Mouse (Mus musculus) megakaryocyte, embryonic 14.5 days (primary cell): ENCODE results near the gene Klhl29. TPM values are rescaled to one million over a fixed set of nuclear protein-coding genes. Genes with fewer than 3 reads are reported as not detected.

Source experiments
- H3K27me3 ChIP-seq: replicated peaks from 2 replicates; pipeline ENCODE3; 2012; ENCODE audit warnings: inconsistent platforms
- H3K36me3 ChIP-seq: replicated peaks from 2 replicates; pipeline ENCODE3; 2012; ENCODE audit warnings: low read length, inconsistent platforms, mixed read lengths
- H3K4me1 ChIP-seq: 2 replicates; pipeline ENCODE4 v1.6.1; 2012; ENCODE audit warnings: inconsistent platforms
- H3K4me3 ChIP-seq: replicated peaks from 2 replicates; pipeline ENCODE3; 2012; ENCODE audit warnings: moderate library complexity, mild to moderate bottlenecking, inconsistent platforms
- H3K9me3 ChIP-seq: 2 replicates; pipeline ENCODE4 v1.6.1; 2012; ENCODE audit warnings: inconsistent platforms
- FLI1 ChIP-seq: IDR thresholded peaks from 2 replicates; pipeline ENCODE4 v1.6.1; 2012; ENCODE audit warnings: low read length, inconsistent platforms, mixed read lengths
- GATA1 ChIP-seq: IDR thresholded peaks from 3 replicates; pipeline ENCODE4 v1.6.1; 2012; ENCODE audit warnings: mixed read lengths, low read length, inconsistent platforms, borderline replicate concordance
- polyA plus RNA-seq: library from polyadenylated mRNA; stranded (reverse); fragments of >175 nt; gene quantifications from 2 replicates; pipeline ENCODE4 v1.2.3, GENCODE M21; 2012; ENCODE audit warnings: low replicate concordance; ENCODE audit not compliant: insufficient read depth

Gene Klhl29
- polyA plus RNA-seq, 1 experiment = 0.08 TPM

DNA sequence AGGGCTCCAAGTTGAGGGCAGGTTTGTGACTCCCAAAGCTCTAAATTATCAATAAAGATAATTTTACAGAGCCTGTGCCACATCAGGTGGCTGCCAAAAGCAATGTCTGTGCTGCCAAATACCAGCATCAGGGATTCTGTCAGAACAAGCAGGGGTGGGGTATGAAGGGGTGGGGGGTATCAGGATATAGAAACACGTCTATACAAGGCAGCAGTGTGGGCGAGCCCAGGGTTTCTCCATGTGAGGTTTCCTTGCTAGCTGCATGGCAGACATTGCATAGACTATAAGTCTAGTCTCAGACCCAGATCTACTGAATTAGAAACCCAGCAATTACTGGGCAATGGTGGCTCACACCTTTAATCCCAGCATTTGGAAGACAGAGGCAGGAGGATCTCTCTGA, 41.3 kb downstream of the Klhl29 start:
- H3K36me3 ChIP-seq = no peaks in the 10 kb centered on the region
- peaks cover 12% of the 10 kb centered on the region; the same call in 1 of the 2 replicates for H3K9me3 ChIP-seq
- no peaks in the 10 kb centered on the region for H3K27me3 ChIP-seq
- H3K4me1 ChIP-seq = no peaks in the 10 kb centered on the region
- TF ChIP-seq GATA1 (no peak), FLI1 (no peak)
- H3K4me3 ChIP-seq = no peak overlapping the region

DNA sequence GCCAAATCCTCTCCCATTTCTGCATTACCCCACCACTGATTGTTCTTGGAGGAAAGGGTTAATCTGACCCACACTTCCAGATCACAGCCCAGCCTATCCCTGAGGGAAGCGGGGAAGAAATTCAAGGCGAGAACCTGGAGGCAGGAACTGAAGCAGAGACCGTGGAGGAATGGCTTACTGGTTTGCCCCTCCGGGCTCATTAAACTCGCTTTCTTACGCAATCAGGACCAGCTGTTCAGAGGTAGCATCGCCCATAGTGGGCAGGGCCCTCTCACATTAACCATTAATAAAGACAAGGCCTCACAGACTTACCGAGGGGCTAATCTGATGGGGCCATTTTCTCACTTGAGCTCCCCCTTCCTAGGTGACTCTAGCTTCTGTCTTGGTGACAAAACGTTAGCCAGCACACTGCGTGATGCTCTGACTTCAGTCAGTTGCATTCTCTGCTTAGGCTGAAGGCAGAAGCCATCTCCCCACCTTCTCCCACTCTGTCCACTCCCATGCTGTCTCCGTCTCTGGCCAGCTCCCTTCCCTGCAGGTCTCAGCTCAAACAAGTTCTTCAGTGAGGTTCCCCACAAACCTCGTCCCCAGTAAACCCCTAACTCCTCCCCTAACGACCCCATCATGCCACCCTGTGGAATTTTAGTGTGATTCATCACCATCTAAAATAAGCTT, 43.5 kb downstream of the Klhl29 start:
- peaks cover 12% of the 10 kb centered on the region; the same call in 1 of the 2 replicates for H3K9me3 ChIP-seq
- TF ChIP-seq FLI1 = no peak
- TF ChIP-seq GATA1 = no peak
- no peak overlapping the region for H3K4me3 ChIP-seq
- no peaks in the 10 kb centered on the region for H3K36me3 ChIP-seq
- no peaks in the 10 kb centered on the region for H3K27me3 ChIP-seq
- no peaks in the 10 kb centered on the region for H3K4me1 ChIP-seq

- no peak overlapping the region for H3K4me3 ChIP-seq
- peaks cover 8% of the 10 kb centered on the region; the same call in 1 of the 2 replicates for H3K9me3 ChIP-seq
- TF ChIP-seq FLI1 = no peak
- no peak for TF ChIP-seq GATA1
- H3K27me3 ChIP-seq = no peaks in the 10 kb centered on the region
- H3K36me3 ChIP-seq = no peaks in the 10 kb centered on the region
- no peaks in the 10 kb centered on the region for H3K4me1 ChIP-seq
Measured at GRCm38 (mm10) chr12:5330496-5331070, 44.9 kb downstream of the Klhl29 start.

GRCm38 (mm10) chr12:5322444-5323087, 52.9 kb downstream of the Klhl29 start:
- Histone ChIP-seq H3K4me1 (no peaks in the 10 kb centered on the region), H3K36me3 (no peaks in the 10 kb centered on the region), H3K27me3 (no peaks in the 10 kb centered on the region), H3K9me3 (peaks cover 6% of the 10 kb centered on the region), H3K4me3 (no peak overlapping the region)
- no peak for TF ChIP-seq FLI1
- TF ChIP-seq GATA1 = no peak

DNA sequence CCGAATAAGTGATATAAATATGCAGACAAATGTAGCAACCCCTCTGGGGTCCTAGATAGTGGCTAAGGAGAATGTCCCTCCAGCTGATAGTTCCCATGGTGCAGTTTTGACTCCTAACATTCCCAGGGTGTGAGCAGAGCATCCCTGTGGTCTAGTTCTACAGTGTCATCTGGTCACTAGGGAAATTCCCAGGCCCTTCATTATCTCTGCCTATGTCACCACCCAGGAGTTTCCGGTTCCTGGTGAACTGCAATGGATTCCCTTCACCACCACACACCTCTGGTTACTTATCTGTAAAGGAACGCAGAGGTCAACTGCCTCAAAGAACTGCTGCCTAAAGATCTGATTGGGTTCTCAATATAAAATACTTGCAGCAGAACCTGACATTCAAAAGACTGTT, 54.5 kb downstream of the Klhl29 start:
- TF ChIP-seq GATA1 = no peak
- no peak for TF ChIP-seq FLI1
- no peaks in the 10 kb centered on the region for H3K4me1 ChIP-seq
- peaks cover 6% of the 10 kb centered on the region for H3K9me3 ChIP-seq
- no peak overlapping the region for H3K4me3 ChIP-seq
- H3K27me3 ChIP-seq = no peaks in the 10 kb centered on the region
- no peaks in the 10 kb centered on the region for H3K36me3 ChIP-seq

- Histone ChIP-seq H3K36me3 (no peaks in the 10 kb centered on the region), H3K4me3 (no peak overlapping the region), H3K4me1 (no peaks in the 10 kb centered on the region), H3K9me3 (peaks cover 6% of the 10 kb centered on the region), H3K27me3 (no peaks in the 10 kb centered on the region)
- TF ChIP-seq FLI1 (no peak), GATA1 (no peak)
Measured at GRCm38 (mm10) chr12:5319359-5319973, 56.0 kb downstream of the Klhl29 start.

DNA sequence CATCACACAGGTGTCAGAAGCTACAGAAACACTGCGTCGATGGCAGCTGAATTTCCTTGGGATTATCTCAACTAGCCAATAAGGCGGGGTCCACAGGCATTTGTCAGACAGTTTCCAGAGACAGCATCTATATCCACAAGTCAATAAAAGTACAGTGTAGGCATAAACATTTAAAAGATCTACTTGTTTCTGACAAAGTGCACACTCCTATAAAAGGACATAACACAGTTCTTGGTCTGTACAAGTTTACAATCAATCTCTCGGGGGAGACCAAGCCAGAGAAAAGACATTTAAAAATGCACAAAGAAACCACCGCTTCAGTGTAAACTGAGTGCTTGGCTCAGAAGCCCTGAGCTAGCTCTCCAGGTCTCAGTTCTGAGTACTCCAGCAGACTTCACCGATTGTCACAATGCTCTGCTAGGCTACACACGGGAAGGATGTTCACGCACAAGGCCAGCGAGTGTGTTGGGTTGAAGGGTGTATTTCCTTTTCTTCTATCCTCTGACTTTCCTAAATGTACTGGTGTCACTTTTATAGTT, 59.4 kb downstream of the Klhl29 start:
- Histone ChIP-seq H3K4me1 (no peaks in the 10 kb centered on the region), H3K4me3 (no peak overlapping the region), H3K9me3 (no peaks in the 10 kb centered on the region; the same call in 1 of the 2 replicates), H3K36me3 (no peaks in the 10 kb centered on the region), H3K27me3 (no peaks in the 10 kb centered on the region)
- TF ChIP-seq FLI1 (no peak), GATA1 (no peak)

DNA sequence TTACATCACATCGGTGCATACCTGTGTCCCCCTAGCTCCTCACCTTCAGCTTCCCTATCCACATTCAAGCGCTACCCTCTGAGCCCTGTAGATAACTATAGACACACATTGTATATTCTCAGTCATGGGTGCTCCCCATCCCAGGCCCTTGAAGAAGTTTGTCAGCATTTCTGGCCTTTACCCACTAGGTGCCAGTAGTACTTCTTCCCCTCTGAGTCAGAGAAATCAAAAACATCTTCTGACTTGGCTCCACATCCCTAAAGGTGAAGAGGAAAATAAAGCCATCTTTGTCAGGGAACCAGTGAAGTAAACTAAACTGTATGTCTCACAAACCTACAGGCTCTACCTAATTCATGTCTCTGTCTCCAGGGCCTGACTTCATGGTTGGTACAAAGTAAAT, 67.6 kb downstream of the Klhl29 start:
- Histone ChIP-seq H3K4me1 (no peaks in the 10 kb centered on the region), H3K27me3 (no peaks in the 10 kb centered on the region), H3K9me3 (no peaks in the 10 kb centered on the region; the same call in 1 of the 2 replicates), H3K36me3 (no peaks in the 10 kb centered on the region), H3K4me3 (no peak overlapping the region)
- TF ChIP-seq FLI1 (no peak), GATA1 (no peak)

GRCm38 (mm10) chr12:5305466-5305865, 70.0 kb downstream of the Klhl29 start:
- Histone ChIP-seq H3K4me3 (no peak overlapping the region), H3K36me3 (no peaks in the 10 kb centered on the region), H3K9me3 (no peaks in the 10 kb centered on the region), H3K4me1 (no peaks in the 10 kb centered on the region), H3K27me3 (no peaks in the 10 kb centered on the region)
- TF ChIP-seq FLI1 = no peak
- TF ChIP-seq GATA1 = no peak

DNA sequence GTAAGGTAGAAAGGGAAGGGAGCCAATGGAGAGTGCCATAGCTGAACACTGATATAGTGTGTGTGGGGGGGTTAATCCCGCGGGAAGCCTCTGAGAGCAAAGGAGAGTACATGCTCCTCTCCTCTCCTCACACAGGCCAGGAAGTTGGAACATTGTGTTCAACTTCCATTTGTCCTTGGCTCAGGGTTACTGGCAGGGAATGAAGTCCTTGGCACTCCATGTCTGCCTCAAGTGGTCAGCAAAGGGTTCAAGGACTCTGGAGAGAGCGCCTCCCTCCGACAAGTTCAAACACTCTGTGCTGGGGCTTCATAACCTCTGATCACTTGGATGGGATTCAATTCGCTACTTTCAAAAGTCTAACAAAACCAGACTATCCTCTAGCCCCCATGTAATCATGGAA, 71.6 kb downstream of the Klhl29 start:
- TF ChIP-seq GATA1 (no peak), FLI1 (no peak)
- no peaks in the 10 kb centered on the region for H3K4me1 ChIP-seq
- H3K27me3 ChIP-seq = no peaks in the 10 kb centered on the region
- H3K9me3 ChIP-seq = no peaks in the 10 kb centered on the region
- no peaks in the 10 kb centered on the region for H3K36me3 ChIP-seq
- H3K4me3 ChIP-seq = no peak overlapping the region
